Mouse (Mus musculus) cerebellum, adult 2 months (tissue): Measurements from ENCODE around the gene Slc47a1.
"Not testable (repeated sequence)": the region's sequence is repeated elsewhere in the genome, so short reads cannot be mapped to it uniquely, and the experiment has no call there.

Source experiments
- CTCF ChIP-seq: fragments of 200-500 bp; IDR thresholded peaks from 2 replicates; pipeline ENCODE4 v1.5.1; 2011; ENCODE audit warnings: low read depth, mild to moderate bottlenecking, control low read depth, low read length, moderate library complexity, borderline replicate concordance; ENCODE audit not compliant: insufficient read depth
- POLR2A ChIP-seq: fragments of 200-500 bp; IDR thresholded peaks from 2 replicates; pipeline ENCODE4 v1.6.1; 2011; ENCODE audit warnings: low read length, control low read depth, borderline replicate concordance; ENCODE audit not compliant: insufficient read depth

DNA sequence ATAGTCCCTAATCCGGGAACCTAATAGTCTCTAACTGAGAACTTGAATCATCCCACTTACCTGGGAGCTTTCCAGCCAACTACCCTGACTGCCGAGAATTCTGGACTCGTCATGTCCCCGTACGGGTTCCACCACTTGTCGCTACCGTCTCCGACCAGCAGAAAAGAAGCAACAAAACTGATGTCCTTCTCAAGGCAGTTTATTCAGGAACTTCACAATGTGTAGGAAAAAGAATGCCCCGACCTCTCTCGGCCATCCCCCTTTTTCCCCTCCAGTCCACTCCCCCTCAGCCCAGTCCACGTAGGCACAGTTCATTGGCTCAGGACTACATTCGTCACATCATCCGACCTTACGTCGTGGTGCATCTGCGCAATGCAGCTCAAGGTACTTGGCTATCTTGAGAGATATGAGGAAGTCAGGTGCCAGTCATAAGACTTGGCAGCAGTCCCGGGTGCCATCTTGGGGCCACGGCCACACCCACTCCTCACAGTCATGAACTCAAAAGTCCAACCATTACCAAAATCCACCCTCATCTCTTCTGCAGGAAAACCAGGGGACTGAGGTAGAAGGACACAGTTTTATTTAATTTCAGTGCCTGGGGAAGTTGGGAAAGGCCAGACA, 19.4 kb upstream of the Slc47a1 start:
- not testable (repeated sequence) for TF ChIP-seq CTCF, POLR2A
